Mouse (Mus musculus) layer of hippocampus, adult 8-10 months (tissue): ENCODE data around the gene Lrrc20. TPM values are rescaled to one million over a fixed set of nuclear protein-coding genes. Genes with fewer than 3 reads are reported as not detected.

Source experiments
- DNase-seq, 2 experiments: peaks; one replicate each; pipeline ENCODE4 v3.0.0; 2022; ENCODE audit warnings: low spot score in 2 of 2
- total RNA-seq, 4 experiments: library from RNA; stranded (reverse); gene quantifications; 2 replicates each; pipeline ENCODE4 v1.2.4; 2022

Gene Lrrc20
- total RNA-seq, 4 experiments from 2014 or later: 17.9 to 23.7 (median 22.3) TPM

- DNase-seq: no peak
Measured at GRCm38 (mm10) chr10:61512215-61512889, 36.8 kb downstream of the Lrrc20 start.

GRCm38 (mm10) chr10:61516866-61517265 lies 41.3 kb downstream of the Lrrc20 start:
- DNase-seq: no peak

GRCm38 (mm10) chr10:61517296-61518071 lies 41.9 kb downstream of the Lrrc20 start:
- no peak for DNase-seq

GRCm38 (mm10) chr10:61518320-61518719 lies 42.7 kb downstream of the Lrrc20 start:
- no peak for DNase-seq

GRCm38 (mm10) chr10:61519491-61519890 lies 43.9 kb downstream of the Lrrc20 start:
- no peak for DNase-seq

- DNase-seq: no peak
Measured at GRCm38 (mm10) chr10:61520714-61521113, 45.1 kb downstream of the Lrrc20 start.

- no peak for DNase-seq
Measured at GRCm38 (mm10) chr10:61530936-61531335, 55.3 kb downstream of the Lrrc20 start.

- DNase-seq: no peak
Measured at GRCm38 (mm10) chr10:61533285-61533684, 57.7 kb downstream of the Lrrc20 start.

- DNase-seq: no peak
Measured at GRCm38 (mm10) chr10:61534371-61535101, 58.9 kb downstream of the Lrrc20 start.

GRCm38 (mm10) chr10:61535441-61535840 lies 59.8 kb downstream of the Lrrc20 start:
- no peak for DNase-seq

- DNase-seq: no peak
Measured at GRCm38 (mm10) chr10:61536130-61537035, 60.8 kb downstream of the Lrrc20 start.

- DNase-seq: no peak
Measured at GRCm38 (mm10) chr10:61537036-61537380, 61.4 kb downstream of the Lrrc20 start.

- DNase-seq: no peak
Measured at GRCm38 (mm10) chr10:61538446-61538845, 62.8 kb downstream of the Lrrc20 start.

GRCm38 (mm10) chr10:61544127-61544862 lies 68.7 kb downstream of the Lrrc20 start:
- no peak for DNase-seq

GRCm38 (mm10) chr10:61544863-61545240 lies 69.3 kb downstream of the Lrrc20 start:
- no peak for DNase-seq

GRCm38 (mm10) chr10:61550106-61550505 lies 74.5 kb downstream of the Lrrc20 start:
- no peak for DNase-seq

- no peak for DNase-seq
Measured at GRCm38 (mm10) chr10:61555155-61555554, 79.6 kb downstream of the Lrrc20 start.

- no peak for DNase-seq
Measured at GRCm38 (mm10) chr10:61558631-61559030, 83.0 kb downstream of the Lrrc20 start.

GRCm38 (mm10) chr10:61559544-61559943 lies 83.9 kb downstream of the Lrrc20 start:
- no peak for DNase-seq

- no peak for DNase-seq
Measured at GRCm38 (mm10) chr10:61563550-61563949, 87.9 kb downstream of the Lrrc20 start.

- no peak for DNase-seq
Measured at GRCm38 (mm10) chr10:61564408-61564807, 88.8 kb downstream of the Lrrc20 start.
